Mouse (Mus musculus): Measurements from ENCODE around the gene Plrg1. TPM values are rescaled to one million over a fixed set of nuclear protein-coding genes. Genes with fewer than 3 reads are reported as not detected.
A peak's percentile ranks its signal among the peaks of the same experiment; 100 is the strongest.

The Plrg1 gene
- polyA plus RNA-seq, 1 experiment from 2014 or later: 88.3 TPM

- no peak overlapping the region for H3K9ac ChIP-seq
- 32% methylated on average over 13 of the region's 13 CpGs for WGBS
- no peak for ATAC-seq
Measured at GRCm38 (mm10) chr3:83054759-83055158, 563 bp upstream of the Plrg1 start.

GRCm38 (mm10) chr3:83057046-83057445, 1.7 kb downstream of the Plrg1 start:
- WGBS: 88% methylated on average over 2 of the region's 2 CpGs
- Histone ChIP-seq H3K36me3 (peaks cover 12% of the 10 kb centered on the region; the same call in 1 of the 2 replicates), H3K27ac (no peak overlapping the region), H3K4me2 (replicated peaks) (no peak overlapping the region), H3K27me3 (replicated peaks) (no peaks in the 10 kb centered on the region), H3K4me1 (replicated peaks) (peaks cover 5% of the 10 kb centered on the region), H3K4me3 (replicated peaks) (no peak overlapping the region), H3K9me3 (no peaks in the 10 kb centered on the region), H3K9ac (no peak overlapping the region)
- no peak for ATAC-seq

More at GRCm38 (mm10) chr3:83054759-83055158, 563 bp upstream of the Plrg1 start:
- peaks cover 5% of the 10 kb centered on the region for H3K4me1 ChIP-seq (replicated peaks)
- H3K9me3 ChIP-seq: no peaks in the 10 kb centered on the region
- H3K27ac ChIP-seq: no peak overlapping the region
- H3K4me2 ChIP-seq (replicated peaks): peak overlapping the region; percentile 49
- H3K36me3 ChIP-seq: 0 out of 2 replicates have a peak, but pooled peaks cover 4% of the 10 kb centered on the region
- H3K4me3 ChIP-seq (replicated peaks): peak overlapping the region; percentile 75
- no peaks in the 10 kb centered on the region for H3K27me3 ChIP-seq (replicated peaks)

- H3K4me3 ChIP-seq (replicated peaks): no peak overlapping the region
- H3K36me3 ChIP-seq: peaks cover 35% of the 10 kb centered on the region
- 77% methylated on average over 9 of the region's 9 CpGs for WGBS
- H3K4me2 ChIP-seq (replicated peaks): no peak overlapping the region
- no peaks in the 10 kb centered on the region for H3K4me1 ChIP-seq (replicated peaks)
- no peak for ATAC-seq
- H3K9ac ChIP-seq: no peak overlapping the region
- no peaks in the 10 kb centered on the region for H3K9me3 ChIP-seq
- H3K27me3 ChIP-seq (replicated peaks): no peaks in the 10 kb centered on the region
- no peak overlapping the region for H3K27ac ChIP-seq
Measured at GRCm38 (mm10) chr3:83067920-83068319, 12.6 kb downstream of the Plrg1 start.

GRCm38 (mm10) chr3:83068869-83069268, 13.5 kb downstream of the Plrg1 start:
- Histone ChIP-seq H3K4me1 (replicated peaks) (no peaks in the 10 kb centered on the region), H3K9ac (no peak overlapping the region), H3K27me3 (replicated peaks) (no peaks in the 10 kb centered on the region), H3K4me2 (replicated peaks) (no peak overlapping the region), H3K9me3 (no peaks in the 10 kb centered on the region), H3K4me3 (replicated peaks) (no peak overlapping the region), H3K27ac (no peak overlapping the region), H3K36me3 (peaks cover 33% of the 10 kb centered on the region)
- ATAC-seq: no peak
- WGBS: 93% methylated on average over 13 of the region's 13 CpGs

- Histone ChIP-seq H3K4me3 (replicated peaks) (no peak overlapping the region), H3K4me1 (replicated peaks) (no peaks in the 10 kb centered on the region), H3K4me2 (replicated peaks) (no peak overlapping the region), H3K27me3 (replicated peaks) (no peaks in the 10 kb centered on the region), H3K27ac (no peak overlapping the region), H3K9me3 (no peaks in the 10 kb centered on the region), H3K36me3 (peaks cover 33% of the 10 kb centered on the region), H3K9ac (no peak overlapping the region)
- WGBS: 82% methylated on average over 4 of the region's 4 CpGs
- no peak for ATAC-seq
Measured at GRCm38 (mm10) chr3:83070231-83070630, 14.9 kb downstream of the Plrg1 start.

- no peaks in the 10 kb centered on the region for H3K4me1 ChIP-seq (replicated peaks)
- ATAC-seq: no peak
- no peak overlapping the region for H3K9ac ChIP-seq
- 34% methylated on average over 3 of the region's 3 CpGs for WGBS
- H3K27ac ChIP-seq: no peak overlapping the region
- no peak overlapping the region for H3K4me2 ChIP-seq (replicated peaks)
- no peaks in the 10 kb centered on the region for H3K9me3 ChIP-seq
- no peak overlapping the region for H3K4me3 ChIP-seq (replicated peaks)
- H3K36me3 ChIP-seq: peaks cover 4% of the 10 kb centered on the region; the same call in 1 of the 2 replicates
- no peaks in the 10 kb centered on the region for H3K27me3 ChIP-seq (replicated peaks)
Measured at GRCm38 (mm10) chr3:83076563-83076962, 21.2 kb downstream of the Plrg1 start.

- ATAC-seq: peak; percentile 87
- Histone ChIP-seq H3K4me2 (replicated peaks) (peak overlapping the region; percentile 67), H3K4me1 (replicated peaks) (no peaks in the 10 kb centered on the region), H3K36me3 (no peaks in the 10 kb centered on the region), H3K9me3 (no peaks in the 10 kb centered on the region), H3K9ac (no peak overlapping the region; the same call in 1 of the 2 replicates), H3K4me3 (replicated peaks) (peak overlapping the region; percentile 26), H3K27me3 (replicated peaks) (no peaks in the 10 kb centered on the region), H3K27ac (no peak overlapping the region)
- WGBS: 3% methylated on average over 11 of the region's 11 CpGs
Measured at GRCm38 (mm10) chr3:83080567-83081055, 25.3 kb downstream of the Plrg1 start.

- no peaks in the 10 kb centered on the region for H3K36me3 ChIP-seq
- ATAC-seq: no peak
- WGBS: 84% methylated on average over 6 of the region's 6 CpGs
- H3K9ac ChIP-seq: no peak overlapping the region
- no peaks in the 10 kb centered on the region for H3K27me3 ChIP-seq (replicated peaks)
- H3K4me3 ChIP-seq (replicated peaks): no peak overlapping the region
- H3K9me3 ChIP-seq: no peaks in the 10 kb centered on the region
- H3K4me2 ChIP-seq (replicated peaks): no peak overlapping the region
- no peaks in the 10 kb centered on the region for H3K4me1 ChIP-seq (replicated peaks)
- no peak overlapping the region for H3K27ac ChIP-seq
Measured at GRCm38 (mm10) chr3:83097586-83097985, 42.3 kb downstream of the Plrg1 start.

- Histone ChIP-seq H3K4me3 (replicated peaks) (peak overlapping the region; percentile 0; the same call in 1 of the 2 replicates), H3K9me3 (no peaks in the 10 kb centered on the region), H3K27me3 (replicated peaks) (no peaks in the 10 kb centered on the region), H3K27ac (no peak overlapping the region), H3K9ac (peak overlapping the region; percentile 23), H3K4me1 (replicated peaks) (no peaks in the 10 kb centered on the region), H3K36me3 (no peaks in the 10 kb centered on the region), H3K4me2 (replicated peaks) (peak overlapping the region; percentile 42)
- no peak; the same call in 1 of the 2 replicates for ATAC-seq
- WGBS: 16% methylated on average over 14 of the region's 14 CpGs
Measured at GRCm38 (mm10) chr3:83098546-83099034, 43.3 kb downstream of the Plrg1 start.

GRCm38 (mm10) chr3:83099139-83099538, 43.8 kb downstream of the Plrg1 start:
- no peaks in the 10 kb centered on the region for H3K9me3 ChIP-seq
- peak overlapping the region; percentile 42; the same call in 1 of the 2 replicates for H3K4me2 ChIP-seq (replicated peaks)
- no peak for ATAC-seq
- H3K4me3 ChIP-seq (replicated peaks): no peak overlapping the region
- no peak overlapping the region for H3K27ac ChIP-seq
- no peaks in the 10 kb centered on the region for H3K4me1 ChIP-seq (replicated peaks)
- no peaks in the 10 kb centered on the region for H3K27me3 ChIP-seq (replicated peaks)
- no peaks in the 10 kb centered on the region for H3K36me3 ChIP-seq
- 97% methylated on average over 1 of the region's 1 CpGs for WGBS
- no peak overlapping the region for H3K9ac ChIP-seq

GRCm38 (mm10) chr3:83099651-83100050, 44.3 kb downstream of the Plrg1 start:
- no peak for ATAC-seq

GRCm38 (mm10) chr3:83102286-83102685, 47.0 kb downstream of the Plrg1 start:
- ATAC-seq: no peak
- Histone ChIP-seq H3K9me3 (no peaks in the 10 kb centered on the region), H3K36me3 (no peaks in the 10 kb centered on the region), H3K27me3 (replicated peaks) (no peaks in the 10 kb centered on the region), H3K4me3 (replicated peaks) (no peak overlapping the region), H3K27ac (no peak overlapping the region), H3K9ac (no peak overlapping the region), H3K4me2 (replicated peaks) (no peak overlapping the region), H3K4me1 (replicated peaks) (no peaks in the 10 kb centered on the region)
- 90% methylated on average over 6 of the region's 6 CpGs for WGBS

More at GRCm38 (mm10) chr3:83099651-83100050, 44.3 kb downstream of the Plrg1 start:
- Histone ChIP-seq H3K9ac (no peak overlapping the region), H3K27ac (no peak overlapping the region), H3K9me3 (no peaks in the 10 kb centered on the region), H3K36me3 (no peaks in the 10 kb centered on the region), H3K4me2 (replicated peaks) (no peak overlapping the region), H3K4me1 (replicated peaks) (no peaks in the 10 kb centered on the region), H3K4me3 (replicated peaks) (no peak overlapping the region), H3K27me3 (replicated peaks) (no peaks in the 10 kb centered on the region)
- WGBS: 78% methylated on average over 6 of the region's 6 CpGs

- Histone ChIP-seq H3K9ac (no peak overlapping the region), H3K4me2 (replicated peaks) (no peak overlapping the region), H3K4me3 (replicated peaks) (no peak overlapping the region), H3K27ac (no peak overlapping the region), H3K36me3 (no peaks in the 10 kb centered on the region), H3K9me3 (no peaks in the 10 kb centered on the region), H3K4me1 (replicated peaks) (peaks cover 4% of the 10 kb centered on the region; the same call in 1 of the 2 replicates), H3K27me3 (replicated peaks) (no peaks in the 10 kb centered on the region)
- peak; percentile 41; the same call in 1 of the 2 replicates for ATAC-seq
- WGBS: 25% methylated on average over 4 of the region's 4 CpGs
Measured at GRCm38 (mm10) chr3:83110163-83110562, 54.8 kb downstream of the Plrg1 start.

All from intestine, embryonic 15.5 days (tissue).